Mouse (Mus musculus): Measurements from ENCODE around the gene Apoa1.

The Apoa1 gene

DNA sequence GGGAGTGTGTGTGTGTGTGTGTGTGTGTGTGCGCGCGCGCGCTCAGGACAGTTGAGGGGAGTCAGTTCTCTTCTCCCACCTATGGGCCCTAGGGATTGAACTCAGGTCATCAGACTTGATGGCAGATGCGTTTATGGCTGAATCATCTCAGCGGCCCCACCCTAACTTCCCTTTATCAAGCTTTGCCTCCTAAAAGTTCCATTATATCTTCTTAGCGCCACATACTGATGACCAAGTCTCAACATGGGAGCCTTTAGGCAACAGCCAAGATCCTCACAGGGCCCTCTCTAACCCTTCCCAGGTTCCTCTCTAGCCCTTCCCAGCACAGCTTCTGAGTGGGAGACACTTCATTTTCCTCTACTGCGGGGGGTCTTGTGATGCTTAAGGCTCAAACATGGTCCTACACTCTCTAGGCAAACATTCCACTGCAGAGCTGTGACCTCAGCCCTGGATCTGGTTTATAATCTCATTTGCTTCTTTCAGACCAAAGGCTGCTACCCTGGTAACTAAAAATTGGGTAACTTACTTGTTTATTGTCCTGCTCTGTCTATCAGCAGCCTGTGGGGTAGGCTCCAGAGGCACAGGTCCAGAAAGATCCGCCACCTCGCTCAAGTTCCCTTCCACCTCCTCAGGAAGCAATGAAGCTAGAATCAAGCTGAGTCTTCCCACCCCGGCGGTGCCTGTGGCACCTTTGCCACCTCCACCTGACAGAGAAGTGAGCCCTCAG, 11.5 kb upstream of the Apoa1 start:
- DNase-seq, result no peak

- no peak for DNase-seq
Observed at GRCm38 (mm10) chr9:46218176-46218575, 10.2 kb upstream of the Apoa1 start.

- DNase-seq, result peak; percentile 21
Observed at GRCm38 (mm10) chr9:46223090-46223489, 5.3 kb upstream of the Apoa1 start.

GRCm38 (mm10) chr9:46224101-46224500, 4.3 kb upstream of the Apoa1 start:
- no peak for DNase-seq

DNA sequence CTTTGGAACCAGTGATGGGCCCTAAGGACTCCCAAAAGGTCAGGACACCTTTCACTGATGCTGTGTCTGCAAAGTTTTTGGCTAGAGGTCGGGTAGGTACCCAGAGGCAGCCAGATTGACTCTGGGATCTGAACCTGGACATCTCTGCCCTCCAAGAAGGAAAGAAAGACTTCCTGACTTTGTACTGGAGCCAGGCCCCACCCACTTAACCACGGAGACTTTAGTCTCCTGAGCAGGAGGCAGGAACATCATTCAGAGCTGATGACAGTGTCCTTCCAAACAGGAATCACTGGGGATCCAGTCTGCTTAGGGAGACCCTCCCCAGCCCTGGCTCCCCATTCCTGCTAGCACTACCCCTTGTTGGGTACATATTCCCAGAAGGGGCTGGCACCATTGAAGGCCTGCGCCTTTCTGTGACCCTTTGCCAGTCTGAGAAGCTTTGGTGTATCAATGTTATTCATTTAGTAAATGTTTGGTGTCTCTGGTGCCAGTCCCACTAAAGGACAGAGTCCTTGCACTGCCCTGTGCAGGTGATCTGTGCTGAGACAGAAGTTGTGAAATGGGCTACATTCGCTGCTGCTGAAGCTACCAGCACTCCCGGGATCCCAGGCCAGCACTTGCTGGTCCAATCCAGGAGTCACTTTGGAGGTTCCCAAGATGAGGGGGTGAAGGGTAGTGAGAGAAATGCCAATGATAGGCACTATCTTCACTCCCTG, 3.3 kb upstream of the Apoa1 start:
- no peak for DNase-seq

DNA sequence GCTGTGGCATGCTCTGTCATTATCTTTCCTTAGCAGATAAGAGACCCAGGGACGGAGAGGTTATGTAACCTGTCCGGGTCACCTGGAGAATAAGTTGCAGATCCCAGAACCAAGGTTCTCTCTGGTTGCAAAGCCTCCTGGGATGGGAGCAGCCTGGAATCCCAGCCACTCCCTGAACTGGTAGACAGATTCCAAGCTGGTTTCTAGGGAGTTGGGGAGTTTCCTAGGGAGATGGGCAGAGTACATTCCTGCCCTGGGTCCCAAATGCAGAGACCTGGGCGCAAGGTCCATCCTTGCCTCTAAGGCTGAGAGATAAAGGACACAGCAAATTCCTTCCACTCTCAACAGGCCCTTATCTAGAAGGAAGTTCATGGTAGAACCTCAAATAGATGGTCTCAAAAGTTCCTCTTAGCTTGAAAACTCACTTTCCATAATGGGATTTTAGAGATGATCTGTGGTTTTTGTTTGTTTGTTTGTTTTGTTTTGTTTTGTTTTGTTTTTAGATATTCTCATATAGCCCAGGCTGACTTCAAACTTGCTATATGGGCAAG, 1.2 kb upstream of the Apoa1 start:
- no peak for DNase-seq

DNA sequence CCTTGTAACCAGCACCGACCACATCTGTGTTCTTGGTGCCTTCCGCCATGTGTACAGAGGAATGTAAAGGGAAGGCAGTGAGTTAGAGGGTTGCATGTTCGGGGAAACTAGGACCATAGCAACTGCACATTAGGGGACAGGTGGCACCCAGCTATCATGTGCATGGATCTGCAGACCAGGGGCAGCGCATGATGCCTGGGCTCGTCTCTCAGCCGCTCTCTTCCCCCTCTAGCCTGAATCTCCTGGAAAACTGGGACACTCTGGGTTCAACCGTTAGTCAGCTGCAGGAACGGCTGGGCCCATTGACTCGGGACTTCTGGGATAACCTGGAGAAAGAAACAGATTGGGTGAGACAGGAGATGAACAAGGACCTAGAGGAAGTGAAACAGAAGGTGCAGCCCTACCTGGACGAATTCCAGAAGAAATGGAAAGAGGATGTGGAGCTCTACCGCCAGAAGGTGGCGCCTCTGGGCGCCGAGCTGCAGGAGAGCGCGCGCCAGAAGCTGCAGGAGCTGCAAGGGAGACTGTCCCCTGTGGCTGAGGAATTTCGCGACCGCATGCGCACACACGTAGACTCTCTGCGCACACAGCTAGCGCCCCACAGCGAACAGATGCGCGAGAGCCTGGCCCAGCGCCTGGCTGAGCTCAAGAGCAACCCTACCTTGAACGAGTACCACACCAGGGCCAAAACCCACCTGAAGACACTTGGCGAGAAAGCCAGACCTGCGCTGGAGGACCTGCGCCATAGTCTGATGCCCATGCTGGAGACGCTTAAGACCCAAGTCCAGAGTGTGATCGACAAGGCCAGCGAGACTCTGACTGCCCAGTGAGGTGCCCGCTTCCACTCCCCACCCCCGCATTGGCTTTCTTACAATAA, 1.4 kb downstream of the Apoa1 start:
- peak; percentile 84 for DNase-seq

DNA sequence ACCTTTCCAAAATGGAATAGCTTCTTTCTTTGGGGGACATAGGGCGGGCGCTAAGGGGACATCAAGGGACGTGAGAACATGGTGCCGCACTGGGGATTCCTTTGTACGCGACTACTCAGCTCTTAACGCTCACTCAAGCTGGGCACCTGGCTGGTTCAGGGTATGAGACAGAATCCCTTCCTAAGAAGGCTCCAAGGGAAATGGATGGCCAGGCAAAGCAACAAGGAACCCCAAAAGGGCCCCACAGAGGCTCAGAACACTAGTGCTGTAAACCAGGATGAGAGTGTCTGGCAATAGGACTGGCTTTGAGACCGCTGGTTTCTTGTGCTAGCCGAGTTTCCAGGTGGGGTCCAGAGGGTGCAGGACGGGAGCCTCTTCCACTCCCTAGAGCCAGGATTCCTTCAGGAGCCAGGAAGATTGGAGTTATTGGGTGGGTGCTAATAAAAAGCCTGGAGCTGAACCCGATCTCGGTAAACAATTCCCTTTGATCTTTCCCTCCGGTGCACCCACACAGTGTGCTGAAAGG, 2.1 kb downstream of the Apoa1 start:
- no peak for DNase-seq

DNA sequence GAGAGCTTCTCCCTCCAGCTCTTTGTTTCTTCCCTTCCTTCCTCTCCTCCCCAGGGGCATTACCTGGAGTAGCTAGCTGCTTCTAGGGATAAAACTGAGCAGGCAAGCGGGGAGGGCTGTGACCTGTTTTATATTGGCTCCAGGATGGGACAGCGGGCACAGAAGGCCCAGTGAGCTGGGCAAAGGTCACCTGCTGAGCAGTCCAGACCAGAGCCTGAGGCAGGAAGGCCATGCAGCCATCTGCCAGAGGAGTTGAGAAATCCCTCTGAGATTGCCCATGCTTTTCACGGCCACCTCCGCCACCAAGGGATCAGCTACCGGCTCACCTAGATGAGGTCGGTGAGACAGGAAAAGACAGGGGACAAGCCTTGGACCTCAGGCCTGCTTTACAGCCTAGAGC, 6.8 kb downstream of the Apoa1 start:
- DNase-seq, result no peak

GRCm38 (mm10) chr9:46235596-46235648, 7.0 kb downstream of the Apoa1 start, which contains the start of gene Apoc3:
Gene Apoc3 (minus strand): TSS chr9:46235636.
- no peak for DNase-seq

DNA sequence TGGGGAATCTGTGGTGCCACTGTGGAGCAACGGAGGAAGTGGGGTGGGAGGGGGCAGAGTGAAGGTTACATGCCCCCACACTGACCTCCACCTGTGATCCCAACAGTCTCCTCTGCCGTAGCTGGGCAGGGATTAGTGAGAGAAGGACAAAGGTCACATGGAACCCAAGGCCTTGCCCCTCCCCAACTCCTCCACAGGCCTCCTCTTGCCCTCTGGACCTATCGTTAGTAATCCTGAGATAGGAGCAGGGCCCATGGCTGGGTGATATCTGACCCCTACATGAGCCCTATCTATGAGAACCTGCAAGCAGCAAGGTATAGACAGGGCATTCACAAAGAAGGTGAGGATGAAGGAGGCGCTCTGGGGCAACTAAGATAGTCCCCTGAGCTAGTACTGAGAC, 7.3 kb downstream of the Apoa1 start:
- DNase-seq, result no peak

GRCm38 (mm10) chr9:46238850-46239249, 10.5 kb downstream of the Apoa1 start:
- DNase-seq, result no peak

GRCm38 (mm10) chr9:46240526-46241153, 12.3 kb downstream of the Apoa1 start, which contains the start of gene Apoa4:
Gene Apoa4 (plus strand): TSS chr9:46240696.
- DNase-seq, result no peak

DNA sequence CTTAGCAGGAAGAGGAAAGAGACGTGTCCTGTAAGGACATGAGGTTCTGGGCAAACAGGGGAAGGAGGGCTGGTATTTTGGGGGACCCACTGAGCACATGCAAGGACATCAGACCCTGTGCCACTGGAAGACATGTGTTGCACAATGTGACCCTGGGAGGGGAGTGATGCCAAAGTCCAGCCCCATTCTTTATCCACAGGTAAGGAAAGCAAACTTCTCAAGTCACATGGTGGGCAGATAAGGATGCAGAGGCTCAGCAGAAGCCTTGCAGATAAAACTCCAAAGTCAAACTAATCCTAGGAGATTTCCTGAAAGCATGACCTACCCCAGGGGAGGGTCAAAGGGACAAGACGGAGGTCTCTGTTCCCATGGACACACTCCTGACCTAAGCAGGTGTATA, 13.4 kb downstream of the Apoa1 start:
- DNase-seq, result no peak

- DNase-seq, result no peak
Observed at GRCm38 (mm10) chr9:46243122-46243521, 14.7 kb downstream of the Apoa1 start.

DNA sequence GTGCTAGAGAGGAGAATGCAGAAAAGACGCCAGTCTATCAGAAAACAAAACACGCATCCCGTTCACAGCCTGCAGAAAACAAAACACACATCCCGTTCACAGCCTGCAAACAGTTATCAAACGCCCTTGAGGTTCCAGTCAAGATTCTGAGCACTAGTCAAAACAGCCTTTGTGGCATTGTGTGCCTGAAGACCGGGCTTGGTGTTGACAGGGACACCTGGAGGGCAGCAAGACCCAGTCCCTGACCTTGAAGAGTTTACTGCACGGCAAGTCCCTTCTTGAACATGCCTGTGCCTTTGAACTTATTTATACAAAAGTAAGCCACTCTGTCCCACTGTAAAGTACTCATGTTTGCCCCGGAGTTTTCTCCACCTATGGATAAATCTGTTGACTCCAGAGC, 15.2 kb downstream of the Apoa1 start:
- DNase-seq, result no peak

- peak; percentile 78 for DNase-seq
Observed at GRCm38 (mm10) chr9:46246752-46247324, 18.5 kb downstream of the Apoa1 start.

DNA sequence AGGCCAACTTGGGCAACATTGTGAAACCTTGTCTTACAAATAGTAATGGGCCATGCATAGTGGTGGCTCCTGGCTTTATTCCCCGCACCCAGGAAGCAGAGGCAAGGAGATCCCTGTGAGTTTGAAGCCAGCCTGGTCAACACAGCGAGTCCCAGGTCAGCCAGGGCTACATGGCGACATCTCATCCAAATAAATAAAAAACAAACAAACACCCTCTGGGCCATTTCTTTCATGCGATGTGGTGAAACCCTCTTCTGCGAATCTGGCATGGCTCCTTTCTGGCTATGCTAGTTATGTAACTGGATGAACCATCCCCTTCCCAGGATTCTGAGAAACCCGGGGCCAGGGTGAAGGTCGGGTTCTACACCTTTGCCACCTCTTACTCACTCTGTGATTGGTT, 27.8 kb downstream of the Apoa1 start:
- no peak for DNase-seq

DNA sequence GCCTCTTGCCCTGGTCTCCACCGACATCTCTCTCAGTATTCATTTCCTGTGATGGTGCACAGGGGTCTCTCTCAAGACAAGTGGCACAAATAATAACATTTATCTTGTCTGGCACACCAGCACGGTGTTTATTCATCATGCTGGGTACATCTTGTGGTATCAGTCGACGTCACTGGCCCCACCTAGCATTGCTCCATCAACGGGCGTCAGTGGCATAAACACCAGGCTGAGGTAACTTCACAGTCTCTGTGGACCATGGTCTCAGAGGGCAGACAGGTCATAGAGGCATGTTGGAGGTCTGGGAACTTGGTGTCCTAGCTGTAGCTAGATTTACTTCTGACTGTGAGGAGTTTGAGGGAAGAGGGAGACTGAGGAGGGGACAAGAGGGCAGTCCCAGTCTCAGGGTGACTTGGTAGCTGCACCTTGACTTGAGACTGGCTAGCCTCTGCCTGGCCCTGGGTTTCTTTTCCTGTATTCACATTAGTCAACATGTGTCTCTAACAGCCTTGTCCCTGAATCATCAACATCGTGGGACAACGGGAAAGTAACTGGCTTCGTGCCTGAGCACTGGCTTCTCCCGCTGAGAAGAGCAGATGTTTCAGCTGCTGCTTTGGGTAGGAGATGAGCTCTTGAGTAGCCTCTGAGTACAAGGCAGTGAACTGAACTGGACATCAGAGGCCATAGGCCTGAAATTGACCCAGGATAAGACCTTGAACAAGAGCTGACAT, 28.4 kb downstream of the Apoa1 start:
- DNase-seq, result no peak

- no peak for DNase-seq
Observed at GRCm38 (mm10) chr9:46257546-46257945, 29.2 kb downstream of the Apoa1 start.

GRCm38 (mm10) chr9:46259111-46259510, 30.7 kb downstream of the Apoa1 start:
- DNase-seq, result no peak

- DNase-seq, result no peak
Observed at GRCm38 (mm10) chr9:46261131-46261530, 32.8 kb downstream of the Apoa1 start.

All from lung, postnatal 14 days (tissue).